Mouse (Mus musculus) heart, embryonic 12.5 days (tissue): ENCODE measurements around the gene Rpia. TPM values are rescaled to one million over a fixed set of nuclear protein-coding genes. Genes with fewer than 3 reads are reported as not detected.

Experiments used
- ATAC-seq: fragments of 200-750 bp; cut with Nextera tagmentation; 2 replicates; pipeline ENCODE4 v1.8.0; 2017; ENCODE audit warnings: moderate TSS enrichment, moderate library complexity; ENCODE audit not compliant: insufficient number of reproducible peaks, low FRiP score
- H3K27ac ChIP-seq: fragments of 300-500 bp; sonication (generic); 2 replicates; pipeline ENCODE4 v1.5.1; 2016; ENCODE audit warnings: mild to moderate bottlenecking, moderate library complexity; ENCODE audit not compliant: poor library complexity, severe bottlenecking
- H3K27me3 ChIP-seq: fragments of 300-500 bp; sonication (generic); replicated peaks from 2 replicates; pipeline ENCODE4 v1.6.1; 2016; ENCODE audit warnings: mild to moderate bottlenecking, moderate library complexity
- H3K36me3 ChIP-seq: fragments of 300-500 bp; sonication (generic); 2 replicates; pipeline ENCODE4 v1.6.1; 2016; ENCODE audit warnings: mild to moderate bottlenecking, moderate library complexity
- H3K4me1 ChIP-seq: fragments of 300-500 bp; sonication (generic); replicated peaks from 2 replicates; pipeline ENCODE4 v1.6.1; 2016; ENCODE audit warnings: mild to moderate bottlenecking
- H3K4me2 ChIP-seq: fragments of 300-500 bp; sonication (generic); 2 replicates; pipeline ENCODE4 v1.6.1; 2016; ENCODE audit warnings: mild to moderate bottlenecking, moderate library complexity
- H3K4me3 ChIP-seq: fragments of 300-500 bp; sonication (generic); 2 replicates; pipeline ENCODE4 v1.5.1; 2016; ENCODE audit warnings: mild to moderate bottlenecking
- H3K9ac ChIP-seq: fragments of 300-500 bp; sonication (generic); 2 replicates; pipeline ENCODE4 v1.6.1; 2016; ENCODE audit warnings: mild to moderate bottlenecking, moderate library complexity
- H3K9me3 ChIP-seq: fragments of 300-500 bp; sonication (generic); replicated peaks from 2 replicates; pipeline ENCODE4 v1.6.1; 2016; ENCODE audit warnings: mild to moderate bottlenecking, moderate library complexity
- WGBS: fragments of 180-500 bp; shearing (Covaris S2); methylation state at CpG from one replicate; pipeline ENCODE4 v1.1.7; 2016; 5-methylcytosine and 5-hydroxymethylcytosine counted together
- polyA plus RNA-seq: library from polyadenylated mRNA; unstranded; fragments of >200 nt; fragmentation: Nextera tagmentation; extraction: Ambion mirVana; gene quantifications from 2 replicates; pipeline ENCODE4 v1.2.1, GENCODE M21; 2016

The Rpia gene
- polyA plus RNA-seq, 1 experiment from 2014 or later: 0.86 TPM

- H3K4me1 ChIP-seq: no peaks in the 10 kb centered on the region
- no peaks in the 10 kb centered on the region for H3K36me3 ChIP-seq
- ATAC-seq: no peak
- no peak overlapping the region for H3K4me2 ChIP-seq
- H3K4me3 ChIP-seq: no peak overlapping the region
- no peaks in the 10 kb centered on the region for H3K27me3 ChIP-seq
- no peak overlapping the region for H3K27ac ChIP-seq
- H3K9ac ChIP-seq: no peak overlapping the region
- H3K9me3 ChIP-seq: no peaks in the 10 kb centered on the region
- 53% methylated on average over 2 of the region's 2 CpGs for WGBS
These were observed 73.3 kb downstream of the Rpia start for GRCm38 (mm10) chr6:70718760-70719159.

- H3K27me3 ChIP-seq: no peaks in the 10 kb centered on the region
- 82% methylated on average over 4 of the region's 4 CpGs for WGBS
These were observed 73.9 kb downstream of the Rpia start for GRCm38 (mm10) chr6:70718164-70718563.

GRCm38 (mm10) chr6:70716701-70717393, 75.2 kb downstream of the Rpia start:
- Histone ChIP-seq H3K4me2 (no peak overlapping the region), H3K9me3 (no peaks in the 10 kb centered on the region), H3K27ac (no peak overlapping the region), H3K9ac (no peak overlapping the region), H3K27me3 (no peaks in the 10 kb centered on the region), H3K36me3 (no peaks in the 10 kb centered on the region), H3K4me1 (no peaks in the 10 kb centered on the region), H3K4me3 (no peak overlapping the region)
- WGBS: 61% methylated on average over 12 of the region's 12 CpGs
- 0 out of 2 replicates have a peak, but pooled peaks have one; percentile 33 for ATAC-seq

More at GRCm38 (mm10) chr6:70718164-70718563, 73.9 kb downstream of the Rpia start:
- H3K9ac ChIP-seq: no peak overlapping the region
- H3K9me3 ChIP-seq: no peaks in the 10 kb centered on the region
- no peak overlapping the region for H3K4me2 ChIP-seq
- H3K36me3 ChIP-seq: no peaks in the 10 kb centered on the region
- ATAC-seq: no peak
- no peak overlapping the region for H3K27ac ChIP-seq
- no peak overlapping the region for H3K4me3 ChIP-seq
- no peaks in the 10 kb centered on the region for H3K4me1 ChIP-seq

Other genes with a start within 250 kb of the Rpia start
- 9.5 and 10.8 TPM in 2 replicates for gene Eif2ak3, start 52.3 kb upstream of the Rpia start, polyA plus RNA-seq
- not detected in 2 replicates for gene Tex37, start 126.7 kb upstream of the Rpia start, polyA plus RNA-seq
- not detected in 2 replicates for gene Foxi3, start 164.3 kb upstream of the Rpia start, polyA plus RNA-seq